Mouse (Mus musculus) hindlimb bud, embryonic 11.5 days (tissue): Measurements from ENCODE around the gene Kpna1.
"Not testable (repeated sequence)": the region's sequence is repeated elsewhere in the genome, so short reads cannot be mapped to it uniquely, and the experiment has no call there.

Source experiments
- DNase-seq: peaks from one replicate; pipeline ENCODE4 v3.0.0-alpha.2; 2012; ENCODE audit warnings: low read depth, low spot score; ENCODE audit errors: extremely low spot score

The Kpna1 gene

DNA sequence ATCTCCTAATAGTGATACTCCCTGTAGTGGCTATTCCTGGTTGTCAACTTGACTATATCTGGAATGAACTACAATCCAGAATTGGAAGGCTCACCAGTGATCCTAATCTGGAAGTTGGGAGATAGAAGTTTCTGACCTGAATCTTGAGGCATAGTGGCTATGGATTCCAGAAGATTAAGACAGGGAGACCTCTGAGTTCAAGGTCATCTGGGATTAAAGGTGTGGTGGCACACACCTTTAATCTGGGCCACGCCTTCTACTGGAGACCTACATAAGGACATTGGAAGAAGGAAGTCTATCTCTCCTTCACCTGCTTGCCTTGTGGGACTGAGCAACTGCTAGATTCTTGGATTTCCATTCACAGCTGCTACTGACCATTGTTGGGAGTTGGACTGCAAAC lies at the start of gene Kpna1:
TSS of gene Kpna1 (plus strand) at position 301 of the 400 bp plus-strand sequence.
- not testable (repeated sequence) for DNase-seq

GRCm38 (mm10) chr16:35932179-35933055 lies 46.1 kb upstream of the Kpna1 start:
- DNase-seq = no peak

DNA sequence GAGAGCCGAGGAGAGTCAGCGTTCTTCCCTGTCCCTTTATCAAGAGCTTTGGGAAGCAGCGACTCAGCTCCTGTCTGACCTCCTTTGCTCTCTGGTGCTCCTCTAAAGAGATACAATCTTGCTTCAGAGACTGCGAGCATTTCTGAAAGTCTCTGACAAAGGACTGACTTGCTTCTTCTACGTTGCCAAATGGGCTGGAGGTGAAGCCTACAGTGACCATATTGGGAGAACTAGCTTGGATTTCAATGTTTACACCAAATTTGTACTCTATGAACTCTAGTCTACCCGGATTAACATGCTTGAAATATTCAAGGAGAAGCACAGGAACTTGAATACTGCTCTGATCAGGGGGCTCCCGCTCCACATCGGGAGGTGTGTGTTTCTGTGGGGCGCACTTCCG lies 45.4 kb upstream of the Kpna1 start:
- no peak for DNase-seq

DNA sequence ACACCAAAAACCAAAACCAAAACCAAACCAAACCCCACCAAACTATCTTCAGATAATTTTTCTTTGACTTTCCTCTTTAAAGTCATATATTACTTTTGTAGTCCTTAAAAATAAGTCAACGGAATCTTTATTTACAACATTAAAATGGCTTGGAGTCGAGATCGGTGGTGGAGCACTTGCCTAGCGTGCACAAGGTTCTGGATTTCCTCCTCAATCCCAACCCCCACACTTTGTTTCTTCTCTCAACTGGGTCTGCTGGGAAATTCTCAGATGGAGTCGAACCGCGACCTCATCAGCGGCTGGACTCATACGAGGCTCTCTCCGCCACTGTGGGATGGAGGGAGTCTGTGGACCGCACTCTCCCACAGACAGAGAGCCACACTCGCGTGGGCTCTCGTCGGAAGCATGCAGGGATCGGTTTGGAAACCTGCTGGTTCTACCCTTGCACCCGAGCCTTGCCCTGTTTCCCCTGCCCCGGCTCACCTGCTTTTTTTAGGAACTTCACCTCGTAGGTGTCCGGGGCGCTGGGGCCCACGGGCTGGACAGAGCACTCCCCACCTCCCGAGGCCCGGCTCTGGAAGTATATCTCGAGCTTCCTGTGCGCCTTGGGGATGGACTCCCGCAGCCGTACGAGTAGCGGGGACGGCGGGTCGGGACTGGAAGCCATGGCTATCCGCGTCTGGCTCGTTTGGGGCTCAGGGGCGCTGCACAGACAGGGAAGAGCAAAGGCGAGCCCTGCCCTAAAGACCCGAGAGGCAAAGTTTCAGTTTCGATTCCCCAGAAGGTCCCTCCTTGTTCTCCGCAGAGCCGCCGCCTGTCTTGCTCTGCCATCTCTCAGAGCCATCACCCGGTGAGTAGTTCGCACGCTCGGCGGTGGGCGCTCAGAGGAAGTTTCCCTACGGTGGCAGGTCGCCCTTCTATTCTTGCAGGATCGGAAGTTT lies 40.1 kb upstream of the Kpna1 start, which contains the start of the genes Parp9 and Dtx3l:
TSS of gene Parp9 (plus strand) at position 260 of the 941 bp plus-strand sequence.
TSS of gene Dtx3l (minus strand) at position 941 of the 941 bp plus-strand sequence.
- no peak for DNase-seq

DNA sequence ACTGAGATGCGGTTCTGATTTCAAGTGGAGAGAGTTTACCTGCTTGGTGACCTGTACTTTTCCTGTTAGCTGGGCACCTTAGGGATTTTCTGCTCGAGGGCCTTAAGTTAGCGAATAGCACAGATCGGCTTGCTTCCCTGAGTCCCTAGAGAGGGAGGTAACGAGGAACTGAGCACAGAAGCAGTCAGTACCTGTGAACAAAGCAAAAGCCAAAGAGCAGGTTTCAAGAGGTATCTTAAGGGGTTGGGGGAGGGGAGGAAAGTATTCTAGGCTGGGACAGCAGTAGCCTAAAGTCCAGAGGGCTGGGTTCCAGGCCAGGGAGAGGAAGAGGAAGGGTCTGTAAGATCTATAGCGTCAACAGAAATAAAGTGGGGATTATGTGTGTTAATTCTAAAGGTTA lies 39.3 kb upstream of the Kpna1 start:
- DNase-seq = no peak

DNA sequence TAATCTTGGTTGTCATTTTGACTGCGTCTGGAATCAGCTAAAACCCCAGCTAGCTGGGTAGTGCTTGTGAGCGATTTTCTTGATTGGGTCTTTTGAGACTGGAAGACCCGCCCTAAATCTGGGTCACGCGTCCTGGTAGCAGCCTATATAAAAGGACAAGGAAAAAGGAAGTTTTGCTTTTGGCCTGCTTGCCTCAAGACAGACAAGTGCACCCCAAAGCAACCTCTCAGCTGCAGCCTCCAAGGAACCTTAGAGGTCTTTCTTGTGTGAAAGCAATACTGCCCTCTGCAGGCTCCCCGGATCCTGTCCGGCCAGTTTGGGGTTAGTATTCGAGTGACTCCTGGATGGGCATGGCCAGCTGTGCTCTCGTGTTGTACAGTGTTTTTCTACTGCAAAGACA lies 38.9 kb upstream of the Kpna1 start:
- peak; percentile 33 for DNase-seq

- no peak for DNase-seq
Measured at GRCm38 (mm10) chr16:35941382-35941781, 37.2 kb upstream of the Kpna1 start.

GRCm38 (mm10) chr16:35949264-35949663 lies 29.3 kb upstream of the Kpna1 start:
- DNase-seq = no peak

DNA sequence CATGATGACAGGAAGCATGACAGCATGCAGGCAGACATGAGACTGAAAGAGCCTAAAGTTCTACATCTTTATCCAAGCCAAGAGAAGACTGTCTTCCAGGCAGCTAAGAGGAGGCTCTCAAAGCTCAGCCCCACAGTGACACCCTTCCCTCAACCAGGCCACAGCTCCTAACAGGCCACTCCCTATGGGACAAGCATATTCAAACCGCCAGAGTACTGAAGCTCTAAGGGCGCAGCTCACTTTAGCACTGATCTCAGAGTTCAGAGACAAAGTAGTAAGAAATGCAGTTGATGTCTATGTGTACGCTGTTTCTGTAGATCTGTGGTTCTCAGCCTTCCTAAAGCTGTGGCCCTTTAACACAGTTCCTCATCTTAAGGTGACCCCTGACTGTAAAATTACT lies 27.3 kb upstream of the Kpna1 start:
- DNase-seq = no peak

- no peak for DNase-seq
Measured at GRCm38 (mm10) chr16:35952628-35953130, 25.9 kb upstream of the Kpna1 start.

GRCm38 (mm10) chr16:35965991-35966390 lies 12.6 kb upstream of the Kpna1 start:
- not testable (repeated sequence) for DNase-seq

GRCm38 (mm10) chr16:35966411-35967115 lies 12.0 kb upstream of the Kpna1 start:
- no peak for DNase-seq

GRCm38 (mm10) chr16:35967319-35967718 lies 11.2 kb upstream of the Kpna1 start:
- DNase-seq = no peak

GRCm38 (mm10) chr16:35968149-35968548 lies 10.4 kb upstream of the Kpna1 start:
- DNase-seq = no peak

- no peak for DNase-seq
Measured at GRCm38 (mm10) chr16:35974021-35974420, 4.5 kb upstream of the Kpna1 start.

DNA sequence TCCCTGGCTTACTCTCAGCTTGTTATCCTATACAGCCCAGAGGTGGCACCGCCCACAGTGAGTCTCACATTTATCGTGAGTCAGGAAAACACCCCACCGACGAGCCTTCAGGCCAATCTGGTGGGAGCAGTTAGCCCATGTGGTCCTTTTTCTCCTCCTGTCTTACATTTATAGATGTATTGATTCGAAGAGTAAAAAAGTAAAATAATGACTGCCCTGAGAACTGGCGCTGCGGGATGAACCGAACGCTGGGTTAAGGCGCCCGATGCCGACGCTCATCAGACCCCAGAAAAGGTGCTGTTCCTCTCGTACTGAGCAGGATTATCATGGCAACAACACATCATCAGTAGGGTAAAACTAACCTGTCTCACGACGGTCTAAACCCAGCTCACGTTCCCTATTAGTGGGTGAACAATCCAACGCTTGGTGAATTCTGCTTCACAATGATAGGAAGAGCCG lies 2.8 kb downstream of the Kpna1 start:
- DNase-seq = peak; percentile 100

GRCm38 (mm10) chr16:35982506-35982901 lies 4.0 kb downstream of the Kpna1 start:
- no peak for DNase-seq

GRCm38 (mm10) chr16:35982902-35983516 lies 4.5 kb downstream of the Kpna1 start:
- peak; percentile 54 for DNase-seq

DNA sequence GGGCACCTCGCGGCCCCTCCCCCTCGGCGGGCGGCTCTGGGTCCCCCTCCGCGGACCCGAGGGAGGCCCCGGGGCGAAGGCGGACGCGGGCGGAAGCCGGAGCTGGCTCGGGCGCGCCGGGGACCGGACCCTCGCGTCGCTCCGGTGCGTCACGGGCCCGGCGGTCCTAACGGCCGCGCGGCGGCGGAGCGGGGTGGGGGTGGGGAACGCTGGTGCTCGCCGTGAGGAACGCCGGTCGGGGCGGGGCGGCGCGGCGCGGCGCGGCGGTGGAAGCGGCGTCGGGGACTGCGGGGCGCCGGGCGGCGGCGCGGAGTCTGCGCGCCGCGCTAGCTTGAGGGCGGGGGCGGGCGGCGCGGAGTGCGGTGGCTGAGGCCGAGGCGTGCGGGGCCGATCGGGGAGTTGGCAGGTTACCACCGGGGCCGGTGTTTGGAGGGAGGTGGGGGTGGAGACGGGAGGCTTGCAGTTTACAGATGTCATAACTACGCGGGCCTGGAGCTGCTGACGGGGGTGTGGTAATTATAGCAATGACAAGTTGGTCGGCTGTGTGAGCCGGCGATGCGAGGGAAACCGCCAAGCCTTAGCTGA lies 5.1 kb downstream of the Kpna1 start:
- DNase-seq = no peak

DNA sequence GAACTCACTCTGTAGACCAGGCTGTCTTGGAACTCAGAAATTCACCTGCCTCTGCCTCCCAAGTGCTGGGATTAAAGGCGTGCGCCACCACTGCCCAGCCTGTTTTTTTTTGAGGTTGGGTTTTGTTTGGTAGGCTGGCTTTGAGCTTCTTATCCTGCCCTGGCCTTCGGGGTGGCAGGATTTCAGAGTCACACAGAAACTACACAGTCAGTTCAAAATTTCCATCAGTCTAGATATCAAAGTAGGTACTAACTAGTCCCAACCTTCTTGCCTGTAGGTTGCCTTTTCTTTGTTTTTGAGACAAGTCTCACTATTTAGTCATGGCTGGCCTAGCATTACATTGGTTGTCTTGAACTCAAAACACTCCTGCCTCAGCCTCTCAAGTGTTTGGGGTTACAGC lies 5.9 kb downstream of the Kpna1 start:
- no peak for DNase-seq
